Mouse (Mus musculus): ENCODE measurements around the gene Mobp. TPM values are rescaled to one million over a fixed set of nuclear protein-coding genes. Genes with fewer than 3 reads are reported as not detected.
"Not testable (repeated sequence)": the region's sequence is repeated elsewhere in the genome, so short reads cannot be mapped to it uniquely, and the experiment has no call there.

Mobp gene
- not detected for total RNA-seq (2021)

DNA sequence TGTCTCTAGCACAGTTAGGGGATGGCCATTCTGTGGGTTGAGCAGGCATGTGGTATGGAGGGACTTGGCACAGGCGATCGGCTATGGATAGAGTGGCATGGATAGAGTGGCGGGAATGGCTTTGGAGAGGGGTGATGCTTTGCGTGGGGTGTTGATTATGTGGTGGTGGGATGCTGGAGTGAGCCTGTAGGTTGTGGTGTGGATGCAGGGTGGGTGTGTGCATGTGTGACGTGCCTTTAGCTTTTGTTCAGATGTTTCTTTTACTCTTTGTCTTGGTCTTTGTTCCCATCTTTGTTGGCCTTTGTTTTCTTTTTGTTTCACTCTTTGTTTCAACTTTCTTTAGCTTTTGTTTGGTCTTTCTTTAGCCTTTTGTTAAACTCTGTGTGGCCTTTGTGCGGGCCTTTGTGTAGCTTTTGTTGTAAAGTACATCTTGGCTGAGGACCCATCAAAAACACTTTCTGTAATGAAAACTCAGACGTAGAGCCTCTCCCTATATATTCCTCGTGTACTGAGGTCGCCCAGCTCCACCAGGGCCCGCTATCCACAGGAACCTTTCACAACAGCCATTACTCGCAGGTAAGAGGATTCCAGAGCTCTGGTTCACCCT is at the start of gene Mobp:
Mobp (plus strand) TSS at position 486 of the 607 bp plus-strand sequence.
- no peak for DNase-seq

DNA sequence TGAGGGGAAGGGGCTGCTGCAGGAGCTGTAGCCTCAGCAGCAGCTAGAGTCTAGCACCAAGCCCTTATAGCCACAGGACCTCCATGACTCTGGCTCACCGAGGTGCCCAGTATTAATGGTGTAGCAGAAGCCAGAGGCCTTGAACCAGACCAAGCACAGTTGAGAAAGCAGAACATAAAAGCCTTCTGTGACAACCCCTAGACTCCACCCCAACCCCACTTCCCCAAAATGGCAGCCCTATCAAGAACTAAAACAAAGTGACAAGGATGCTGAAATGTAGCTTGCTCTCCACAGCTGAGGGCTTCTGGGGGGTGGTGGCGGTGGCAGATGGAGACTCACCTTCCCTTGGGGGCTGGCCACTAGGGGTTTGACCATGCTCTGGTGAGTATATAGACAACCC is 48.3 kb upstream of the Mobp start:
- DNase-seq: no peak

DNA sequence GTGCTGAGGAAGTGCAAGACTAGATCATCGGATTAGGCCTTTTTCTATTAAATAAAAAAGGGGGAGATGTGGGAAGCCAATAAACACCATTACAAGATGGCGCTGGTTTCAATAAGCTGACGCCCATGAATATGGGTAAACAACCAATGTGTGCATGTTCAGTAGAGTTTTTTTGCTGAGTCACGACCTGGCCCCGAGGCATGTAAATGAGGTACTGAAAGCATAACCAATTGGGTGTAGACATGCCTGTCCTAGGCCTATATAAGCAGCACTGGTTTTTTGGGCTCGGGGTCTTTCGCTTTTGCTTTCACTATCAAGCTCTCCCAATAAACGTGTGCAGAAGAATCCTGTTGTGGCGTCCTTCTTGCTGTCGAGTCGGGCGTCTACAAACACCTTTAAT is 40.6 kb upstream of the Mobp start:
- DNase-seq: not testable (repeated sequence)

DNA sequence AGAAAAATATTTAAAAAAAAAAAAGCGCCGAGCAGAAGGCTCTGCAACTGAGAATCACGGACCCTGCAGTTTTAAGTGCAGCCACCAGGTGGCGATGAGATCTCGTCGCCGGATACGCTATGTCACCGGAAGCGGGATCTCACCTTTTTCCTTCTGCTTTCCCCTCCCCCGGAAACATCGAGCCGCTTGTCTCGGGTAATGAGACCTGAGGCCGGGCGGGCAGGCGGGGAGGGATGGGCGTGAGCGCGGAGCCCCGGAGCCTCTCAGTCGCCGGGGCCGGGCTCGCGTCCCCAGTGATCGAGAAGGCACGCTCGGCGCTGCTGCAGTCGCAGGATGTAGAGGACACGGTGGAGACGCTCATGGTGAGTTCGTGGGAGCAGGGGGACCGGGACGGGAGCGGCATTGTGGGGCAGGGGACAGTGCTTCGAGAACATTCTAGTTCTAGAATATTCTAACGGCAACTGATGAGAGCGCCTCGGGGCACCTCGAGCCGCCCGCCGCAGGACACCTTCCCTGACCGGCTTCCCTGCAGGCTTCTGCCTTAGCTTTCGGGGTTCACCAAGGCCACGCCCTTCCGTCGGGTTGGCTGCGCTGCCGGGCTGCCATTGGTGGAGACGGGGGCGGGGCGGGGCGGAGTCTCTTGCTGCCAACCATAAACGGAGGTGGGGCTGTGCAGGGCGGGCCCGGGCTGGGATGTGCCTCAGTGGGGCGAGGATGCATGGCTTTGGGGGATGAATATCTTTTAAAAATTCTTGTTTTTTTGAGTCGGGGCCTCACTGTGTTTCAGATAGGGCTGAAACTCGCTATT is 39.1 kb upstream of the Mobp start, which contains the start of gene Slc25a38:
Slc25a38 (plus strand) TSS at position 164 of the 808 bp plus-strand sequence.
- peak; percentile 96 for DNase-seq

DNA sequence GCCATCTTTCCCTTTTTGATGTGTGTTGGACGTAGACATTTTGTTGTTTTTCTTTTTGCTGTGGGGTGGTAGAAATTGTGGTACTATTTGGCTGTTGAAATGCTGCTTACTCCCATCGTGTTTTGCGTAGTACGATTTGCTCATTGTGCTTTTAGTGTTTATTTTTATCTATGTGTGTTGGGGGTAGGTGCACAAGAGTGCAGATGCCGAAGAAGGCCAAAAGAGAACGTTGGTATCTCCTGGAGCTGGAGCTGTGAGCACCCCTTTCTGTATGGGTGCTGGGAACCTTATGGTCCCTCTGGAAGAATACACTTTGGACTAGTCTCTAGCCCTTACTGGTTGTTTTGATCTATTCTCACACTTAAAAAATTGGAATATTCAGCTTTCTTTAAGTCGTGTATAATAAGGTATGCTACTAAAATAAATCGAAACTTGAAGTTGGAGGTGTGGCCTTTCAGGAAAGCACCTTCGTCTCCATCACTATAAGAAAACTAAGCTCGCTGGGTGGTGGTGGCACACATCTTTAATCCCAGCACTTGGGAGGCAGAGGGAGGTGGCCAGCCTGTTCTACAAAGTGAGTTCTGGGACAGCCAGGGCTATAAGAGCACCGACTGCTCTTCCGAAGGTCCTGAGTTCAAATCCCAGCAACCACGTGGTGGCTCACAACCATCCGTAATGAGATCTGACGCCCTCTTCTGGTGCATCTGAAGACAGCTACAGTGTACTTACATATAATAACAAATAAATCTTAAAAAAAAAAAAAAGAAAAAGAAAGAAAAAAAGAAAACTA is 38.2 kb upstream of the Mobp start:
- DNase-seq: no peak

DNA sequence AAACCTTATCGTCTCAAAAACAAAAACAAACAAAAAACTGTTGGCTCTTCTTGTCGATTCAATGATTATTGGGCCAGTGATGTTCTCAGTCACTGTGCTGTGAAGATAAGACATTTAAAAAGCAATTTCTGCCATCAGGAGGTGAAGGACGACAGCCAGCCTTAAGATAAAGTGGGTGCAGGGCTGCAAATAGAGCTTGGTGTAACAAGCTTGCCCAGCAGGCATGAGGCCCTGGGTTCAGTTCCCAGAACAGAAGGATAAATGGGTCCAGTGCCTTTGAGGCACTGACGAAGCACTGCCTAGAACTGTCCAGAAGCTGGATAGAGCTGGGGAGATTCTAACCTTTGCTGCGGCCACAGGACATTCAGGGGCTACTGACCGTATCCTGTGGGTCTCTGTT is 37.0 kb upstream of the Mobp start:
- no peak for DNase-seq

DNA sequence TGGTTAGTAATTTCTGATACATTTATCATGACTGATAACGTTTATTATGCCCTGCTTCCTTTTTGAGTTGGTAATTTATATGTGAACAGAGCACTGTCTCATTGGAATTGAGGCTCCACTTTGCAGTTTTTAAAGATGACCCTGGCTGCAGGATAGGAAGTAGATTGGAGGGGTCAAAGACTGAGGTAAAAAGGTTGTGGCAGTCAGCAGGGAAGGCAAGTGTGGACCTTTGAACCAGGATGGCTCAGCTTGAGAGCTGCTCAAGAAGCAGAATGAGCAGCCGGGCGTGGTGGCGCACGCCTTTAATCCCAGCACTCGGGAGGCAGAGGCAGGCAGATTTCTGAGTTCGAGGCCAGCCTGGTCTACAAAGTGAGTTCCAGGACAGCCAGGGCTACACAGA is 36.1 kb upstream of the Mobp start:
- no peak for DNase-seq

DNA sequence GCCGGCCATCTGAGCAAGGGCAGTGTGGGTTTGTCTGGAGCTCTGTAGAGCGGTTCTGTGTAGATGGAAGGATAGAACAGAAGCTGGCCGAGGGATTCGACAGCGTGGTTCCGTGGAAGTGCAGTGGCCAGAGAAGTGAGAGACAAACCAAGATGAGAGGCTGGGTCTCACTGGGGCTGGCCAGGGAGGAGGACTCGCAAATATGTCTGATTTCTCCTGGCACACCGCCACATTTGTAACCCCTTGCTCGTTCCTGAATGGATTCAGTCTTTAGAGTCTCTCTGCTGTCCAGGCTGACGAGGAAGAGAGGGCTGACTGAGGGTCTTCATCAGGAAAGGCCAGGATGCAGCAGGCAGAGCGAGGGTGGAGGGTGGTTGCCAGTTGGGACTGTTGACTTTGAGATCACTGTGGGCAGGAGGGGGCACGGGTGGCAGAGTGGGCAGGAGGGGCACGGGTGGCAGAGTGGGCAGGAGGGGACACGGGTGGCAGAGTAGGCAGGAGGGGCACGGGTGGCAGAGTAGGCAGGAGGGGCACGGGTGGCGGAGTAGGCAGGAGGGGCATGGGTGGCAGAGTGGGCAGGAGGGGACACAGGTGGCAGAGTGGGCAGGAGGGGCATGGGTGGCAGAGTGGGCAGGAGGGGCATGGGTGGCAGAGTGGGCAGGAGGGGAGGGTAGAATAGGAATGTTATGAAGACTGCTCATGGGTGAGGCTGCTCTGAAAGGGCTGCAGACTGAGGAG is 35.3 kb upstream of the Mobp start:
- DNase-seq: no peak

DNA sequence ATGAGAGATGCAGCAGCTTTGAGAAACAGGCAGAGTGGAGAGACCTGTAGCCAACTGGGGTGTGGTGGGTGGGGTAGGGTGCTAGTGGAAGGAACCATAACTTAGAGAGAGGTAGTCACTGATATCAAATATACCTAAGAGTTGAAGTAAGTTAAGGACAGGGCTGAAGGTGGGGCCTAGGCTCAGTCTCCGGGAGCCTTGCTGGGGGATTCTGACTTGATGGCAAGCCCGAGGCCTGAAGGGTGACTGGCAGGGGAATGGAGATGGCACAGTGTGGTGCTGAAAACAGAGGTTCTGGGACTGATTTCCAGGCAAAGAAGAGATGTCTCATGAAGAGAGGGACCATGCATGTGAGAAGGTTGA is 34.7 kb upstream of the Mobp start:
- no peak for DNase-seq

DNA sequence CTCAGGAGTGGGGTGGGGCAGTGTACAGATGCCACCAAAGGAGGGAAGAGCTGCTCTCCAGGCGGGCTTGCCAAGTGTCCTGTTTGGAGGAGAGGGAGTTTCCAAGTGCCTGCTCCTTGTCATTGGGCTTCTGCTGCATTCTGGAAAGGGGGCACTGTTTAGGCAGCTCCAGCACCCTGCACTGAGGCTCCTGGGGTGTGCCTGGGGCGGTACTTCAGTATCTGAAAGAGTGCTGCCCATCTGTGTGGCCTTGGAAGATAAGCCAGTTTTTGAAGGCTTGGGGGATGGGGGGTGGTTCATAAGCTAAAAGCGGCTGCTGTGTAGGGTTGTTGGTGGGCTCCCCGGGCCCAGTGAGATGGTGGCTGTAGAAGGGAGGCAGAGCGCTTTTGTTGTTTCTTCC is 33.9 kb upstream of the Mobp start:
- DNase-seq: no peak

DNA sequence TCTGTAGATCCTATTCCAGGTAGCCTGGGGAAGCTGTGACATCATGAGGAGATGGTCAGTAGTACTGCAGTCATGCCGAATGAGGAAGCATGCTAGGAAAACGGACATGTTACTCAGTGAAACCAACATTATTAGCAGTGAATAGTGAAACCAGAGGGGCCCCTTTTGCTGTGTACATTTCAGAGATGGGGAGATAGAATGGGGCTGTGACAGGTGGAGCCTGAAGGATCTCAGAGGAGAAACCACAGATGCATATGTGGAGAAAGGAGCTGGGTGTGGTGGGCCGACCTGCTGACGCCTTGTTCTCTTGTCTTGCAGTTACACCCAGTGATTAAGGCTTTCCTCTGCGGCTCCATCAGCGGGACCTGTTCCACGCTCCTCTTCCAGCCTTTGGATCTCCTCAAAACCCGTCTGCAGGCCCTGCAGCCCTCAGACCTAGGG is 33.3 kb upstream of the Mobp start:
- no peak for DNase-seq

DNA sequence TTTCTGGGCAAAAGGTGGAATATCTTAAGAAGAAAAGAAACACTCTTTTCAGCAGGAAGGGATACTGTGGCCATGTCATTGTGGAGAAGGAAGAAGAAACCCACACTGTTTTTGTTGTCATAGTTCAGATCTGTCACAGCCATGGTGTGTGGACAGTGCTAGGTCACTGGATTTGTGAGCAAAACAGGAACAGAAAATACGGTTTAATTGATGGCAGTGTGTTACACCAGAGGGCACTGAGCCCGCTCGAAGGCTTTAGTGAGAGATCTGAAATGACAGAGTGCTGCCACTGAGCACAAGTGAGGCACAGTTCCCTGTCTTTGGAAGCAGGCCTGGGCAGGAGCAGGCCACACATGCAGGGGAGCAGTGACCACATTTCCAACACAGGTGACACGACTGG is 31.3 kb upstream of the Mobp start:
- no peak for DNase-seq

DNA sequence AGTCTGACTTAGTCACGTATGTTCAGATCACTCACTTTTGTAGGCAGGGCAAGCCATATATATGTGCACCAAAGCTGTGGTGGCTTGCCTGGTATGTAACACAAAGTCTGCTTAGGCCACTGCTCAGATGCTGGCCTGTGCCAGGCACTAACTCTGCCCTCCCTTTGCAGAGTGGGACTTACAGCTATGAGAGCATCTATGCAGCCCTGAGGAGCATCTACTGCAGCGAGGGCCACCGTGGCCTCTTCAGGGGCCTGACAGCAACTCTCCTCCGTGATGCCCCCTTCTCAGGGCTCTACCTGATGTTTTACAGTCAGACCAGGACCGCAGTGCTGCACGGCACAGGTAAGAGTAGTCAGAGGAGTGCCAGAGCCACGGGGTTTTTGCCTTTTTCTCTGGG is 29.0 kb upstream of the Mobp start:
- DNase-seq: no peak

DNA sequence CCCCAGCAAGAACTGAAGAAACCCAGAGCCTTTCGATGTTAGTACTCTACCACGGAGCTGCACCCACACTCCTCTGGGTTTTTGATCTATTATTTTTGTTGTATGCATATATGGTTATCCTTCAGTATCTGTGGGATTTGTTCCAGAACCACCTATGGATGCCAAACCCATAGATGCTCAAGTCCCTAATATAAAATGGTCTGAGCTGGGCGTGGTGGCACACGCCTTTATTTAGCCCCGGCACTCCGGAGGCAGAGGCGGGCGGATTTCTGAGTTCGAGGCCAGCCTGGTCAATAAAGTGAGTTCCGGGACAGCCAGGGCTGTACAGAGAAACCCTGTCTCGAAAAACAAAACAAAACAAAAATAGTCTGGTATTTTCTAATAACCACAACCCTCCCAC is 22.6 kb upstream of the Mobp start:
- no peak for DNase-seq

DNA sequence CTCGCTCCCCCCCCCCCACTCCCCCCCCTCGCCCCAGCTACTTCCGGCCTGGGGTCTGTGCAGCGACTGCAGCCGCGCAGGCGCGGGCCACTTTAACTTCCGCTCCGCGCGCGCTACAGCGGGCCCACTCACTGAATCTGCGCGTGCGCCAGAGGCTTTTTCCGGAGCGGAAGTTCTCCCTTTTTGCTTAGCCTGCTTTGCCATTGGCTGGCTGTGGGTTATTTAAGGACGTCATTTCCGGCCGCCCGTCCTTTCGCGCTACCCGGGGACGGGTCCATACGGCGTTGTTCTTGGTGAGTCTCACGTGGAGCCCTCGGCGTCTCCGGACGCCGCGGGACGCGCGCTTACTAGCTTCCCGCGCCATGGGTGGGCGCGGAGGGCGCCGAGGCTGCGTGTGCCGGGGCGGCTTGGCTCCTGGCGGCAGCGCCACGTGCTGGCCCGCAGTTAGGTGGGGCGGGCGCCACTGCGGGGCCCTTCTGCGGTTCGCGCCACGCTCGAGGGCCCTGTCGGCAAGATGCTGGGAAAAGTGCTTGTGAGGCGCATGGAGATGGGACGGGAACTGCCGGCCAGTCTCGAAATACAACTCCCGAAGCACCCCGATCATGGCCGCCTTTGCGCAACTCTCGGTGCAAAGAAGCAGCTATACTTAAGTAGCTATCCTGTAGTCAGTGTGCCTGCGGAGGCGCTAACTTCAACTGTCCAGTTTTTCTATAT is 21.8 kb upstream of the Mobp start, which contains the start of gene Rpsa:
Rpsa (plus strand) TSS at position 152 of the 714 bp plus-strand sequence.
- DNase-seq: peak; percentile 98

DNA sequence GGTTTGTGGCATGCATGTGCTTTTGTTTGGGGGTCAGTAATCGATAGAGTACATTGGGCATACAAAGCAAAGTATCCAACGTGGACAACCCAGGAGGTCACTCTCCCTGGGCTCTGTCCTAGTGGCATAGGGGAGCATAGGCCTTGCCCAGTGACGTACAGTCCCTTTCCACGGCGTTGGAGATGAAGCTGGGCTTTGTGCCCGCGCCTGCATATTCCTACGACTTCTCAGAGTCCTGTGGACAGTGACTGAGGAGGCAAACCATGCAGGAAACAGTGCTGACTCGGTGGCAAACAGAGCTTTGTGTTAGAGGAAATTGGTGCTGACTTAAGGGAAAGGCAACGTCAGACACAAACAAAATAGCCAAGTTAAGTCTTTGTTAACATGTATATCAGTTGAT is 20.2 kb upstream of the Mobp start:
- DNase-seq: no peak

DNA sequence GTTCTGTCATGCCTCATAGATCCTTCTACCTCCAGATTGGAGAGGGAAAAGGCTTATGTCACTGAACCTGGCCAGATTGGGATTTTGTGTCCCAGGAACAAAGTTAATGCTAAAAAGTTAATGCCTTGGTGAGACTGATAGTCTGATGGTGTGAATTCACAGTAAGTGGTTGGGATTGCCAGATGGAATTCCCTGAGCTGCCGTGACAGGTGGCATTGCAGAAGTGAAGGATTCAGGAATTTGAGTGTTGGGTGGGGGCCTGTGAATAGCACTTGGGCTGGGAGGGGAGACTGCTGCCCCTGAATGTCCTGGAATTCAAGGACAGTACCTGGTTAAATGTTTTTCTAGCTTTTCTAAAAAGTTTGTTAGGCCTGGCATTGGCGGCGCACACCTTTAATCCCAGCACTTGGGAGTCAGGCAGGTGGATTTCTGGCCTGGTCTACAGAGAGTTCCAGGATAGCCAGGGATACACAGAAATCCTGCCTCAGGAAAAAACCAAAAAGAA is 17.7 kb upstream of the Mobp start:
- DNase-seq: no peak

DNA sequence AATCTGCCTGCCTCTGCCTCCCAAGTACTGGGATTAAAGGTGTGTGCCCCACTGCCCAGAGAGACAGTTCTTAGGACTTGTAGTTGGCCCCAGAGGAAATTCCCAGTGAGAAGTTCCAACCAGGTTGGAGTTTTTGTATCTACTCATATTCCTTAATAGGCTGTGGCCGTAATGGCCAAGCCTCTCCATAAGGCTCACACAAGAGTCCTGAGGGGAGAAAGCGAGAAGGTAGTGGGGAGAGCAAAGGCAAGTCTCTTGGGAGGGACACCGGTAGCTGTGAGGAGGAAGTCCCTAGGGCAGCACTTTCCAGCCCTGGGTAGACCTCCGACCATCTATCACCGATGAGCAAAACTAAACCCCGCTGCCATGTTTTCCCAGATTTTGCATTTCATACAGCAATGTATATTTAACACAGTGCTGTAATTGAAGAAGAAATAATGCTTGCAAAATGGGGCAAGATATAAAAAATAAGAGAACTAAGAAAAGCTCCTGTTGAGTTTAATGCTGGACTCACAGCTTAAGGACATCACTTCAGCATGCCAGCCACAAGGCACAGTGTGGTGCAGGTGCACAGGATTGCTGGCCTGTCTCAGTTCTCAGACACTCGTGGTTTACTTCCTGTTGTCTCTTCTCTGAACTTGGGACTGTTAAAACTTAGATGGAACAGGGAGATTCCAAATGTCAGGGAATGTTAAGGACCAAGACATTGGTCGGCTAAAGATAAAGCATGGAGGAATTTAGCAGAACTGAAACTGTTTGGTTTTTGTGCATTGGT is 16.3 kb upstream of the Mobp start:
- DNase-seq: no peak

DNA sequence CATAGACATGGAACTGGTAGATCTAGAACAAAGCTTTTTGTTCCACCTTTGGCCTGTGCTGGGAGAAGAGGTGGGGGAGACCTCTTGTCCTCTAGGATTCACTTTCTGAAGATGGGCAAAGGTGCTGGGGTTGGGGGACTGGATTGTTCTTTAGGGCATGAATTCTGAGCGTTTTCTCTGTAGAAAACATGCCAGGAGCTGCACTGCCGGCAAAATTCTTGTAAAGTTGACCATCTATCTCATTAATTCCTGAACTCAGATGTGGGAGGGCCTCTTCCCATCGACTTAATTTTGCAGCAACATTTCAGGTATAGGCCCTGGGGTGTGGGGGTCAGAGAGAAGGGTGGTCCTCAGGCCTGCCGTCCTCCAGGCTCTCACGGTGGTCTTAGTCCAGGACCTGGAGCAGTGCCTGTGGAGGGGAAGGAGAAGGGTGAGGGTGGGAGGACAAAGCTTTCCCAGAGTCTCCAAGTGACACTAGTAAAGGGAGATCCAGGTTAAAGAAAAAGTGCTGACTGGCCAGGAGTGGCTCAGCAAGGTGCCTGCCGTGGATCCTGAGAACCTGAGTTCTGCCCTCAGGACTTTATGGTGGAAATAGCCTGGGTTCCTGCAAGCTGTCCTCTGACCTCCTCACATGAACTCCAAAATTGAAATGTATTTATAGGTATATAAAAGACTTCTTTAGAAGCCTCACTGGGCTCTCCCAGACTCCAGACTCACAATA is 15.6 kb upstream of the Mobp start:
- no peak for DNase-seq

DNA sequence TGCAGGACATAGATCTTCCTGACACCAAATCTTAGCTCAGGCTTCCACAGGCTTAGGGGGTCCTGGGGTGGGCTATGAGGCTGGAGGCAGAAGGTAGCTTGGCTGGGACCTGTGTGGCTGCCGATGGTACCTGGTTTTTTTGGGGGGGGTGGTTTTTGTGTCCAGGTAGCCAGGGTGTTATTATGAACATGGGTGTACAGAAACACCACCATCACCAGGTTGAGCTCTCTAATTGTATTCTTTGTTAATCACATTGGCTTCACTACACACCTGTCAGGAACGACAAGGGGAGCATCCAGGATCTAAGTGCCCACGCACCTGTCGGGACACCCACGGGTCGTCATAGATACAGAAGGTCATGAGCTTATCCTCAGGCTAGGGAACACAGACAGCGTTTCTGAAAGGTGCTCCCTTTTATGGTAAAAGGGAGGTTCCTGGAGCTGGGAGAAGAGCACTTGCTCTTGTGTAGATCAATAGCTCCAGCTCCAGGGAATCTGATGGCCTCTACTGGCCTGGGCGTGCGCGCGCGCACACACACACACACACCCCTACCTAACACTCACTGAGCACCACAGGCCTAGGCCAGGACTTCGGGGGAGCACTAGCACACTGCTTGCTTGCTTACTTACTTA is 14.9 kb upstream of the Mobp start:
- DNase-seq: no peak
